Mouse (Mus musculus) mesoderm, embryonic 11.5 days (tissue): ENCODE measurements around the gene Gm38394.
A peak's percentile ranks its signal among the peaks of the same experiment; 100 is the strongest.
"Not testable (repeated sequence)": the region's sequence is repeated elsewhere in the genome, so short reads cannot be mapped to it uniquely, and the experiment has no call there.

Experiments
- DNase-seq: peaks from one replicate; pipeline ENCODE4 v3.0.0-alpha.2; 2012; ENCODE audit warnings: low read depth, low spot score

The Gm38394 gene

GRCm38 (mm10) chr1:133661203-133661933, at the start of gene Gm38394:
Gm38394 (minus strand) TSS chr1:133661318.
- DNase-seq: peak; percentile 96

- no peak for DNase-seq
Observed at GRCm38 (mm10) chr1:133710895-133711294, 49.8 kb upstream of the Gm38394 start.

GRCm38 (mm10) chr1:133709292-133709691, 48.2 kb upstream of the Gm38394 start:
- no peak for DNase-seq

GRCm38 (mm10) chr1:133701824-133702223, 40.7 kb upstream of the Gm38394 start:
- not testable (repeated sequence) for DNase-seq

GRCm38 (mm10) chr1:133697935-133698620, 37.0 kb upstream of the Gm38394 start:
- DNase-seq: no peak

GRCm38 (mm10) chr1:133695901-133696300, 34.8 kb upstream of the Gm38394 start:
- peak; percentile 63 for DNase-seq

GRCm38 (mm10) chr1:133694876-133695275, 33.8 kb upstream of the Gm38394 start:
- no peak for DNase-seq

- peak; percentile 41 for DNase-seq
Observed at GRCm38 (mm10) chr1:133694301-133694700, 33.2 kb upstream of the Gm38394 start.

- DNase-seq: no peak
Observed at GRCm38 (mm10) chr1:133693536-133694114, 32.5 kb upstream of the Gm38394 start.

GRCm38 (mm10) chr1:133692195-133692594, 31.1 kb upstream of the Gm38394 start:
- DNase-seq: no peak

GRCm38 (mm10) chr1:133691046-133691445, 29.9 kb upstream of the Gm38394 start:
- DNase-seq: no peak

GRCm38 (mm10) chr1:133689897-133690296, 28.8 kb upstream of the Gm38394 start, which contains the start of gene Lax1:
Lax1 (minus strand) TSS chr1:133690108.
- no peak for DNase-seq

- no peak for DNase-seq
Observed at GRCm38 (mm10) chr1:133688301-133688700, 27.2 kb upstream of the Gm38394 start.

- no peak for DNase-seq
Observed at GRCm38 (mm10) chr1:133685749-133686519, 24.8 kb upstream of the Gm38394 start.

GRCm38 (mm10) chr1:133671801-133672200, 10.7 kb upstream of the Gm38394 start:
- no peak for DNase-seq

GRCm38 (mm10) chr1:133671266-133671665, 10.1 kb upstream of the Gm38394 start:
- DNase-seq: no peak

- DNase-seq: no peak
Observed at GRCm38 (mm10) chr1:133670776-133671175, 9.7 kb upstream of the Gm38394 start.

GRCm38 (mm10) chr1:133670190-133670589, 9.1 kb upstream of the Gm38394 start:
- DNase-seq: no peak

- DNase-seq: no peak
Observed at GRCm38 (mm10) chr1:133668618-133669017, 7.5 kb upstream of the Gm38394 start.

- DNase-seq: no peak
Observed at GRCm38 (mm10) chr1:133667721-133668120, 6.6 kb upstream of the Gm38394 start.

- not testable (repeated sequence) for DNase-seq
Observed at GRCm38 (mm10) chr1:133665713-133666112, 4.6 kb upstream of the Gm38394 start.
